Mouse (Mus musculus) neural tube, embryonic 14.5 days (tissue): ENCODE measurements around the gene Gtsf2. TPM values are rescaled to one million over a fixed set of nuclear protein-coding genes. Genes with fewer than 3 reads are reported as not detected.
"Not testable (repeated sequence)": the region's sequence is repeated elsewhere in the genome, so short reads cannot be mapped to it uniquely, and the experiment has no call there.

ENCODE experiments used
- ATAC-seq: fragments of 200-750 bp; cut with Nextera tagmentation; 2 replicates; pipeline ENCODE4 v1.8.0; 2017; ENCODE audit warnings: low read depth, mild to moderate bottlenecking, moderate TSS enrichment, moderate library complexity
- H3K27ac ChIP-seq: fragments of 300-500 bp; sonication (generic); 2 replicates; pipeline ENCODE4 v1.5.1; 2014; ENCODE audit warnings: low read depth, mild to moderate bottlenecking, control low read depth, low read length, moderate library complexity, mixed read lengths
- H3K27me3 ChIP-seq: fragments of 300-500 bp; sonication (generic); 2 replicates; pipeline ENCODE4 v1.6.1; 2014; ENCODE audit warnings: low read length; ENCODE audit not compliant: control insufficient read depth, insufficient read depth
- H3K36me3 ChIP-seq: fragments of 300-500 bp; sonication (generic); 2 replicates; pipeline ENCODE4 v1.6.1; 2014; ENCODE audit warnings: low read length, mixed read lengths; ENCODE audit not compliant: control insufficient read depth, insufficient read depth
- H3K4me1 ChIP-seq: fragments of 300-500 bp; sonication (generic); 2 replicates; pipeline ENCODE4 v1.6.1; 2014; ENCODE audit warnings: low read length; ENCODE audit not compliant: control insufficient read depth, insufficient read depth
- H3K4me2 ChIP-seq: fragments of 300-500 bp; sonication (generic); 2 replicates; pipeline ENCODE4 v1.6.1; 2014; ENCODE audit warnings: mild to moderate bottlenecking, low read depth, low read length, control low read depth
- H3K4me3 ChIP-seq: fragments of 300-500 bp; sonication (generic); 2 replicates; pipeline ENCODE4 v1.5.1; 2014; ENCODE audit warnings: low read depth, low read length, control low read depth, mixed read lengths
- H3K9ac ChIP-seq: fragments of 300-500 bp; sonication (generic); replicated peaks from 2 replicates; pipeline ENCODE4 v1.6.1; 2014; ENCODE audit warnings: low read depth, mild to moderate bottlenecking, control low read depth, low read length, mixed read lengths
- H3K9me3 ChIP-seq: fragments of 300-500 bp; sonication (generic); 2 replicates; pipeline ENCODE4 v1.6.1; 2016; ENCODE audit warnings: low read length; ENCODE audit not compliant: control insufficient read depth
- WGBS: fragments of 180-500 bp; shearing (Covaris S2); extraction: QIAGEN DNeasy Blood & Tissue Kit; methylation state at CpG from one replicate; pipeline ENCODE4 v1.1.7; 2014; 5-methylcytosine and 5-hydroxymethylcytosine counted together
- polyA plus RNA-seq: library from polyadenylated mRNA; unstranded; fragments of >200 nt; fragmentation: Nextera tagmentation; extraction: Ambion mirVana; gene quantifications from 2 replicates; pipeline ENCODE4 v1.2.1, GENCODE M21; 2014

Gtsf2 gene
- polyA plus RNA-seq, 1 experiment from 2014 or later = not detected

- H3K4me2 ChIP-seq = no peak overlapping the region
- H3K4me1 ChIP-seq = no peaks in the 10 kb centered on the region
- H3K36me3 ChIP-seq = no peaks in the 10 kb centered on the region
- no peaks in the 10 kb centered on the region for H3K9me3 ChIP-seq
- H3K9ac ChIP-seq = no peak overlapping the region
- H3K4me3 ChIP-seq = no peak overlapping the region
- no peaks in the 10 kb centered on the region for H3K27me3 ChIP-seq
- no peak overlapping the region for H3K27ac ChIP-seq
- no peak for ATAC-seq
- WGBS = 93% methylated on average over 5 of the region's 5 CpGs
Measured at GRCm38 (mm10) chr15:103473769-103474168, 25.5 kb upstream of the Gtsf2 start.

- Histone ChIP-seq H3K4me3 (no peak overlapping the region), H3K27me3 (no peaks in the 10 kb centered on the region), H3K27ac (no peak overlapping the region), H3K9me3 (no peaks in the 10 kb centered on the region), H3K4me1 (no peaks in the 10 kb centered on the region), H3K36me3 (no peaks in the 10 kb centered on the region), H3K9ac (no peak overlapping the region), H3K4me2 (no peak overlapping the region)
- WGBS = 83% methylated on average over 7 of the region's 7 CpGs
- no peak for ATAC-seq
Measured at GRCm38 (mm10) chr15:103473182-103473581, 24.9 kb upstream of the Gtsf2 start.

- H3K27ac ChIP-seq = no peak overlapping the region
- H3K4me3 ChIP-seq = no peak overlapping the region
- no peak overlapping the region for H3K4me2 ChIP-seq
- no peaks in the 10 kb centered on the region for H3K4me1 ChIP-seq
- no peak for ATAC-seq
- no peak overlapping the region for H3K9ac ChIP-seq
- H3K9me3 ChIP-seq = no peaks in the 10 kb centered on the region
- no peaks in the 10 kb centered on the region for H3K36me3 ChIP-seq
- 65% methylated on average over 3 of the region's 3 CpGs for WGBS
- H3K27me3 ChIP-seq = no peaks in the 10 kb centered on the region
Measured at GRCm38 (mm10) chr15:103472265-103472664, 24.0 kb upstream of the Gtsf2 start.

GRCm38 (mm10) chr15:103471488-103472194 lies 23.4 kb upstream of the Gtsf2 start:
- H3K27me3 ChIP-seq = no peaks in the 10 kb centered on the region
- no peak for ATAC-seq
- no peak overlapping the region for H3K9ac ChIP-seq
- H3K27ac ChIP-seq = no peak overlapping the region
- H3K36me3 ChIP-seq = no peaks in the 10 kb centered on the region
- H3K4me2 ChIP-seq = no peak overlapping the region
- no peaks in the 10 kb centered on the region for H3K9me3 ChIP-seq
- no peak overlapping the region for H3K4me3 ChIP-seq
- no peaks in the 10 kb centered on the region for H3K4me1 ChIP-seq
- WGBS = 87% methylated on average over 7 of the region's 7 CpGs

- H3K27ac ChIP-seq = no peak overlapping the region
- no peak for ATAC-seq
- no peaks in the 10 kb centered on the region for H3K9me3 ChIP-seq
- no peak overlapping the region for H3K4me2 ChIP-seq
- no peak overlapping the region for H3K4me3 ChIP-seq
- no peak overlapping the region for H3K9ac ChIP-seq
- H3K36me3 ChIP-seq = no peaks in the 10 kb centered on the region
- no peaks in the 10 kb centered on the region for H3K27me3 ChIP-seq
- 75% methylated on average over 7 of the region's 7 CpGs for WGBS
- H3K4me1 ChIP-seq = no peaks in the 10 kb centered on the region
Measured at GRCm38 (mm10) chr15:103462539-103463261, 14.4 kb upstream of the Gtsf2 start.

- H3K4me3 ChIP-seq = no peak overlapping the region
- no peaks in the 10 kb centered on the region for H3K9me3 ChIP-seq
- no peaks in the 10 kb centered on the region for H3K27me3 ChIP-seq
- no peak for ATAC-seq
- H3K36me3 ChIP-seq = no peaks in the 10 kb centered on the region
- no peaks in the 10 kb centered on the region for H3K4me1 ChIP-seq
- no peak overlapping the region for H3K4me2 ChIP-seq
- H3K9ac ChIP-seq = no peak overlapping the region
- no peak overlapping the region for H3K27ac ChIP-seq
- 88% methylated on average over 6 of the region's 6 CpGs for WGBS
Measured at GRCm38 (mm10) chr15:103454449-103454848, 6.2 kb upstream of the Gtsf2 start.

GRCm38 (mm10) chr15:103453551-103454218 lies 5.4 kb upstream of the Gtsf2 start, which contains the start of gene Nckap1l:
Gene Nckap1l (plus strand): TSS chr15:103453794.
- H3K27ac ChIP-seq = no peak within 1 kb of the TSS
- no peak within 1 kb of the TSS for H3K4me3 ChIP-seq
- H3K36me3 ChIP-seq = no peaks in the 10 kb centered on the region
- no peak within 1 kb of the TSS for H3K9ac ChIP-seq
- H3K4me1 ChIP-seq = no peaks in the 10 kb centered on the region
- 88% methylated on average over 13 of the region's 13 CpGs for WGBS
- no peaks in the 10 kb centered on the region for H3K9me3 ChIP-seq
- no peaks in the 10 kb centered on the region for H3K27me3 ChIP-seq
- ATAC-seq = no peak
- no peak within 1 kb of the TSS for H3K4me2 ChIP-seq

GRCm38 (mm10) chr15:103445966-103446365 lies 2.3 kb downstream of the Gtsf2 start:
- not testable (repeated sequence) for H3K4me2 ChIP-seq, H3K27ac ChIP-seq, H3K36me3 ChIP-seq, H3K27me3 ChIP-seq, H3K9me3 ChIP-seq, ATAC-seq, H3K9ac ChIP-seq, H3K4me3 ChIP-seq, H3K4me1 ChIP-seq
- WGBS = 89% methylated on average over 4 of the region's 4 CpGs

- no peak for ATAC-seq
- Histone ChIP-seq H3K9ac (no peak within 1 kb of the TSS), H3K4me2 (no peak within 1 kb of the TSS), H3K36me3 (no peaks in the 10 kb centered on the region), H3K9me3 (no peaks in the 10 kb centered on the region), H3K27me3 (no peaks in the 10 kb centered on the region), H3K4me1 (no peaks in the 10 kb centered on the region), H3K4me3 (no peak within 1 kb of the TSS), H3K27ac (no peak within 1 kb of the TSS)
- WGBS = 92% methylated on average over 16 of the region's 16 CpGs
Measured at GRCm38 (mm10) chr15:103430241-103430640, 18.0 kb downstream of the Gtsf2 start, which contains the start of gene Gtsf1. Gene Gtsf1 (minus strand): TSS chr15:103430470.
